Mouse (Mus musculus) CH12.LX (cell line): ENCODE data around the gene Wipf1. TPM values are rescaled to one million over a fixed set of nuclear protein-coding genes. Genes with fewer than 3 reads are reported as not detected.

Experiments used
- DNase-seq: peaks from one replicate; pipeline ENCODE4 v3.0.0-alpha.2; 2013; ENCODE audit errors: extremely low read depth
- H3K27ac ChIP-seq: 2 replicates; pipeline ENCODE4 v1.5.1; 2012; ENCODE audit warnings: low read depth, mild to moderate bottlenecking, control low read depth, moderate library complexity; ENCODE audit not compliant: insufficient read depth
- H3K27me3 ChIP-seq: replicated peaks from 2 replicates; pipeline ENCODE3; 2012; ENCODE audit warnings: inconsistent platforms
- H3K36me3 ChIP-seq, 2 experiments: replicated peaks in 1 of 2; 2 replicates each; pipeline versions ENCODE3 to v1.6.1; 2012; ENCODE audit warnings: inconsistent platforms in 1 of 2, low read length in 1 of 2, mild to moderate bottlenecking in 1 of 2, mixed read lengths in 1 of 2, moderate library complexity in 1 of 2; ENCODE audit not compliant: control insufficient read depth in 1 of 2, insufficient read depth in 1 of 2
- H3K4me1 ChIP-seq, 2 experiments: 2 replicates each; pipeline ENCODE4 v1.6.1; 2012; ENCODE audit warnings: inconsistent platforms in 1 of 2, moderate library complexity in 1 of 2; ENCODE audit not compliant: insufficient read depth in 2 of 2, control insufficient read depth in 1 of 2
- H3K4me2 ChIP-seq: 2 replicates; pipeline ENCODE4 v1.6.1; 2012; ENCODE audit warnings: low read depth, mild to moderate bottlenecking, control low read depth; ENCODE audit not compliant: poor library complexity, insufficient read depth, severe bottlenecking
- H3K4me3 ChIP-seq, 3 experiments: fragments of 150-350 bp in 1 of 3; sonication (generic) in 1 of 3; replicated peaks in 1 of 3; 2 replicates each; pipeline versions ENCODE3 to v1.5.1; 2011 to 2012; ENCODE audit warnings: low read depth in 2 of 3, low read length in 2 of 3, mild to moderate bottlenecking in 2 of 3, moderate library complexity in 2 of 3, control low read depth in 1 of 3, improper control_type of control experiment in 1 of 3, inconsistent platforms in 1 of 3, mixed read lengths in 1 of 3; ENCODE audit not compliant: poor library complexity in 1 of 3
- H3K79me2 ChIP-seq: replicated peaks from 2 replicates; pipeline ENCODE4 v1.6.1; 2012; ENCODE audit warnings: mild to moderate bottlenecking, moderate library complexity; ENCODE audit not compliant: control insufficient read depth, poor library complexity, insufficient read depth, severe bottlenecking; ENCODE audit errors: extremely low read depth
- H3K9ac ChIP-seq: 2 replicates; pipeline ENCODE4 v1.6.1; 2012; ENCODE audit warnings: low read depth, mild to moderate bottlenecking, control low read depth, moderate library complexity; ENCODE audit not compliant: insufficient read depth
- H3K9me3 ChIP-seq: replicated peaks from 2 replicates; pipeline ENCODE3; 2012; ENCODE audit warnings: low read length, inconsistent platforms, mixed read lengths
- BHLHE40 ChIP-seq: IDR thresholded peaks from 2 replicates; pipeline ENCODE4 v1.6.1; 2011; ENCODE audit warnings: mild to moderate bottlenecking, low read depth, low read length, improper control_type of control experiment
- CHD1 ChIP-seq: IDR thresholded peaks from 2 replicates; pipeline ENCODE4 v1.6.1; 2012; ENCODE audit warnings: low read depth, low read length, improper control_type of control experiment, inconsistent platforms
- CHD2 ChIP-seq: IDR thresholded peaks from 2 replicates; pipeline ENCODE4 v1.6.1; 2011; ENCODE audit warnings: low read length, improper control_type of control experiment
- CTCF ChIP-seq, 2 experiments: IDR thresholded peaks in 1 of 2; conservative IDR thresholded peaks in 1 of 2; 2 replicates each; pipeline ENCODE4 v1.5.1; 2011 to 2012; ENCODE audit warnings: low read depth in 2 of 2, low read length in 2 of 2, improper control_type of control experiment in 1 of 2, inconsistent platforms in 1 of 2, mild to moderate bottlenecking in 1 of 2, moderate library complexity in 1 of 2
- ELF1 ChIP-seq: IDR thresholded peaks from 2 replicates; pipeline ENCODE4 v1.6.1; 2014; ENCODE audit warnings: low read depth, mild to moderate bottlenecking, inconsistent platforms, low read length, improper control_type of control experiment
- EP300 ChIP-seq: IDR thresholded peaks from 2 replicates; pipeline ENCODE4 v1.6.1; 2011; ENCODE audit warnings: low read length, improper control_type of control experiment
- ETS1 ChIP-seq: conservative IDR thresholded peaks from 2 replicates; pipeline ENCODE4 v1.6.1; 2012; ENCODE audit warnings: low read depth, mild to moderate bottlenecking, inconsistent platforms, low read length, improper control_type of control experiment, moderate library complexity
- HCFC1 ChIP-seq: IDR thresholded peaks from 2 replicates; pipeline ENCODE4 v1.6.1; 2012; ENCODE audit warnings: low read depth, mild to moderate bottlenecking, inconsistent platforms, low read length, improper control_type of control experiment
- IRF4 ChIP-seq: IDR thresholded peaks from 2 replicates; pipeline ENCODE4 v1.6.1; 2014; ENCODE audit warnings: low read depth, mild to moderate bottlenecking, inconsistent platforms, low read length, improper control_type of control experiment
- MAFK ChIP-seq: IDR thresholded peaks from 2 replicates; pipeline ENCODE4 v1.6.1; 2011; ENCODE audit warnings: low read length, improper control_type of control experiment; ENCODE audit not compliant: insufficient replicate concordance
- MAZ ChIP-seq: IDR thresholded peaks from 2 replicates; pipeline ENCODE4 v1.6.1; 2012; ENCODE audit warnings: low read depth, mild to moderate bottlenecking, inconsistent platforms, low read length, improper control_type of control experiment, moderate library complexity
- MEF2A ChIP-seq: IDR thresholded peaks from 2 replicates; pipeline ENCODE4 v1.6.1; 2014; ENCODE audit warnings: low read depth, mild to moderate bottlenecking, inconsistent platforms, low read length, improper control_type of control experiment, borderline replicate concordance
- MXI1 ChIP-seq: IDR thresholded peaks from 2 replicates; pipeline ENCODE4 v1.6.1; 2011; ENCODE audit warnings: mild to moderate bottlenecking, low read depth, low read length, improper control_type of control experiment
- MYC ChIP-seq: IDR thresholded peaks from 2 replicates; pipeline ENCODE4 v1.6.1; 2011; ENCODE audit warnings: low read depth, mild to moderate bottlenecking, improper control_type of control experiment, low read length
- NELFE ChIP-seq: IDR thresholded peaks from 2 replicates; pipeline ENCODE4 v1.6.1; 2011; ENCODE audit warnings: low read depth, low read length, improper control_type of control experiment
- NRF1 ChIP-seq: IDR thresholded peaks from 2 replicates; pipeline ENCODE4 v1.6.1; 2014; ENCODE audit warnings: low read depth, mild to moderate bottlenecking, inconsistent platforms, low read length, improper control_type of control experiment, moderate library complexity
- POLR2A ChIP-seq: IDR thresholded peaks from 2 replicates; pipeline ENCODE4 v1.6.1; 2011; ENCODE audit warnings: low read depth, mild to moderate bottlenecking, improper control_type of control experiment, low read length
- RAD21 ChIP-seq: IDR thresholded peaks from 2 replicates; pipeline ENCODE4 v1.6.1; 2011; ENCODE audit warnings: low read depth, mild to moderate bottlenecking, low read length, improper control_type of control experiment, moderate library complexity
- RCOR1 ChIP-seq: conservative IDR thresholded peaks from 2 replicates; pipeline ENCODE4 v1.6.1; 2012; ENCODE audit warnings: low read depth, mild to moderate bottlenecking, inconsistent platforms, low read length, improper control_type of control experiment
- SIN3A ChIP-seq: IDR thresholded peaks from 2 replicates; pipeline ENCODE4 v1.6.1; 2012; ENCODE audit warnings: low read length, improper control_type of control experiment, inconsistent platforms
- SMC3 ChIP-seq: IDR thresholded peaks from 2 replicates; pipeline ENCODE4 v1.6.1; 2011; ENCODE audit warnings: low read depth, low read length, improper control_type of control experiment
- TBP ChIP-seq: conservative IDR thresholded peaks from 2 replicates; pipeline ENCODE4 v1.6.1; 2011; ENCODE audit warnings: low read depth, low read length, improper control_type of control experiment
- TCF12 ChIP-seq: IDR thresholded peaks from 2 replicates; pipeline ENCODE4 v1.6.1; 2014; ENCODE audit warnings: low read depth, mild to moderate bottlenecking, inconsistent platforms, low read length, improper control_type of control experiment
- USF1 ChIP-seq: IDR thresholded peaks from 2 replicates; pipeline ENCODE4 v1.6.1; 2014; ENCODE audit warnings: low read depth, mild to moderate bottlenecking, inconsistent platforms, low read length, improper control_type of control experiment
- USF2 ChIP-seq: conservative IDR thresholded peaks from 2 replicates; pipeline ENCODE4 v1.6.1; 2011; ENCODE audit warnings: low read depth, low read length, improper control_type of control experiment
- ZC3H11A ChIP-seq: IDR thresholded peaks from 2 replicates; pipeline ENCODE4 v1.6.1; 2012; ENCODE audit warnings: low read depth, mild to moderate bottlenecking, inconsistent platforms, low read length, improper control_type of control experiment
- ZMIZ1 ChIP-seq: IDR thresholded peaks from 2 replicates; pipeline ENCODE4 v1.6.1; 2012; ENCODE audit warnings: low read depth, mild to moderate bottlenecking, inconsistent platforms, low read length, improper control_type of control experiment
- dilution Hi-C: fragments of 300-500 bp; cut with MboI; formaldehyde crosslinking; loops from 2 replicates; pipeline ENCODE4 v1.14.3; 2020; ENCODE audit warnings: low sequenced_read_pairs; ENCODE audit not compliant: extremely low pct_unique_long_range_greater_than_20kb, extremely low pct_ligation_motif_present
- in situ Hi-C: fragments of 300-500 bp; cut with MboI; formaldehyde crosslinking; loops from 3 replicates; pipeline ENCODE4 v1.14.3; 2019; ENCODE audit warnings: low sequenced_read_pairs, low pct_ligation_motif_present, low pct_unique_long_range_greater_than_20kb, mixed read lengths
- polyA plus RNA-seq: library from polyadenylated mRNA; unstranded; fragments of >175 nt; gene quantifications from 2 replicates; pipeline ENCODE4 v1.2.1, GENCODE M21; 2012; ENCODE audit warnings: low read depth; ENCODE audit not compliant: insufficient read length
- total RNA-seq, 2 experiments: library from RNA; depleted of rRNA; stranded (reverse); fragments of 300-350 nt in 1 of 2; fragments of >200 nt in 1 of 2; gene quantifications; 2 replicates each; pipeline ENCODE4 v1.2.3; 2012 to 2014

Wipf1 gene
- total and polyA plus RNA-seq, 3 experiments: 18.3 to 95.0 (median 21.8) TPM

- peak; percentile 84 for DNase-seq
- peak overlapping the region; percentile 68 to 90 (median 84) for H3K4me3 ChIP-seq
Measured at GRCm38 (mm10) chr2:73485236-73486119, 44.1 kb downstream of the Wipf1 start.

GRCm38 (mm10) chr2:73484561-73485235 is 44.8 kb downstream of the Wipf1 start:
- no peaks in the 10 kb centered on the region for H3K27me3 ChIP-seq

More at GRCm38 (mm10) chr2:73485236-73486119, 44.1 kb downstream of the Wipf1 start:
- Histone ChIP-seq H3K27ac (peak overlapping the region; percentile 92), H3K9me3 (no peaks in the 10 kb centered on the region), H3K4me2 (peak overlapping the region; percentile 90; the same call in 1 of the 2 replicates), H3K9ac (peak overlapping the region; percentile 86), H3K4me1 (peaks cover 18 to 42% of the 10 kb centered on the region in 2 experiments), H3K36me3 (peaks cover 6 to 34% of the 10 kb centered on the region in 2 experiments), H3K27me3 (no peaks in the 10 kb centered on the region), H3K79me2 (peaks cover 42% of the 10 kb centered on the region)
- TF ChIP-seq ZMIZ1: no peak
- peak in 1 of 2 experiments; percentile 34; a peak in 2 of 4 replicates for TF ChIP-seq CTCF (conservative IDR thresholded peaks at IDR 0.05 in 1 of 2, IDR thresholded peaks at IDR 0.05 in 1 of 2; ENCODE audit: low read depth in 2 of 2, low read length in 2 of 2)
- no peak; the same call in none of the 2 replicates for TF ChIP-seq ETS1
- TF ChIP-seq HCFC1: peak; percentile 70
- TF ChIP-seq RAD21: peak; percentile 23
- TF ChIP-seq NELFE: peak; percentile 45; the same call in 1 of the 2 replicates
- peak; percentile 73 for TF ChIP-seq SIN3A
- no peak for TF ChIP-seq USF2
- peak; percentile 83; the same call in 1 of the 2 replicates for TF ChIP-seq MYC
- TF ChIP-seq MAFK: peak; percentile 8; the same call in 1 of the 2 replicates
- TF ChIP-seq EP300: no peak
- TF ChIP-seq CHD2: peak; percentile 85
- peak; percentile 23; the same call in 1 of the 2 replicates for TF ChIP-seq TBP
- TF ChIP-seq SMC3: peak; percentile 9; the same call in 1 of the 2 replicates
- TF ChIP-seq MAZ: peak; percentile 78
- peak; percentile 27; the same call in 1 of the 2 replicates for TF ChIP-seq NRF1
- TF ChIP-seq POLR2A: no peak; the same call in 1 of the 2 replicates
- TF ChIP-seq RCOR1: no peak
- no peak; the same call in 1 of the 2 replicates for TF ChIP-seq MXI1
- TF ChIP-seq BHLHE40: 0 out of 2 replicates have a peak, but pooled peaks have one; percentile 25
- TF ChIP-seq ZC3H11A: no peak
- TF ChIP-seq USF1: no peak
- TF ChIP-seq MEF2A: peak; percentile 52; the same call in 1 of the 2 replicates
- peak; percentile 73 for TF ChIP-seq ELF1
- peak; percentile 23; the same call in 1 of the 2 replicates for TF ChIP-seq CHD1
- peak; percentile 52; the same call in 1 of the 2 replicates for TF ChIP-seq TCF12
- peak; percentile 34; the same call in 1 of the 2 replicates for TF ChIP-seq IRF4
- dilution Hi-C loops: no loop called here
- in situ Hi-C loops: no loop called here

More at GRCm38 (mm10) chr2:73484561-73485235, 44.8 kb downstream of the Wipf1 start:
- H3K36me3 ChIP-seq: peaks cover 13 to 42% of the 10 kb centered on the region in 2 experiments
- peaks cover 18 to 42% of the 10 kb centered on the region in 2 experiments for H3K4me1 ChIP-seq
- peaks cover 50% of the 10 kb centered on the region for H3K79me2 ChIP-seq
- dilution Hi-C loops (no loop called here), in situ Hi-C loops (loop anchor here (5.0 kb wide), 1 partner anchor 78 kb away; no protein-coding TSS in a partner anchor)
- H3K4me3 ChIP-seq: peak overlapping the region; percentile 68 to 90 (median 84)
- 0 out of 2 replicates have a peak, but pooled peaks have one; percentile 12 for TF ChIP-seq CHD1
- TF ChIP-seq BHLHE40: no peak
- TF ChIP-seq NRF1: no peak
- peaks cover 7% of the 10 kb centered on the region for H3K9me3 ChIP-seq
- peak overlapping the region; percentile 90 for H3K4me2 ChIP-seq
- H3K9ac ChIP-seq: peak overlapping the region; percentile 86
- peak overlapping the region; percentile 92 for H3K27ac ChIP-seq
- no peak for DNase-seq
